Mouse (Mus musculus) embryonic stem cell, embryonic (primary cell): ENCODE results near the gene Spns3.
"Not testable (repeated sequence)": the region's sequence is repeated elsewhere in the genome, so short reads cannot be mapped to it uniquely, and the experiment has no call there.

Source experiments
- CTCF ChIA-PET, 4 experiments: fragments of 300-600 bp in 2 of 4; fragments of 350-600 bp in 2 of 4; sonication (Branson Sonifier 250); formaldehyde crosslinking; loops; one replicate each; lab custom pipeline; 2022; ENCODE audit warnings: inconsistent platforms in 2 of 4; lab: Charles Lee
- POLR2A ChIA-PET, 4 experiments: fragments of 300-600 bp in 2 of 4; fragments of 350-600 bp in 2 of 4; sonication (Branson Sonifier 250); formaldehyde crosslinking; loops; one replicate each; lab custom pipeline; 2022; ENCODE audit warnings: antibody characterized with exemption in 4 of 4, inconsistent platforms in 1 of 4; lab: Charles Lee

Gene Spns3

DNA sequence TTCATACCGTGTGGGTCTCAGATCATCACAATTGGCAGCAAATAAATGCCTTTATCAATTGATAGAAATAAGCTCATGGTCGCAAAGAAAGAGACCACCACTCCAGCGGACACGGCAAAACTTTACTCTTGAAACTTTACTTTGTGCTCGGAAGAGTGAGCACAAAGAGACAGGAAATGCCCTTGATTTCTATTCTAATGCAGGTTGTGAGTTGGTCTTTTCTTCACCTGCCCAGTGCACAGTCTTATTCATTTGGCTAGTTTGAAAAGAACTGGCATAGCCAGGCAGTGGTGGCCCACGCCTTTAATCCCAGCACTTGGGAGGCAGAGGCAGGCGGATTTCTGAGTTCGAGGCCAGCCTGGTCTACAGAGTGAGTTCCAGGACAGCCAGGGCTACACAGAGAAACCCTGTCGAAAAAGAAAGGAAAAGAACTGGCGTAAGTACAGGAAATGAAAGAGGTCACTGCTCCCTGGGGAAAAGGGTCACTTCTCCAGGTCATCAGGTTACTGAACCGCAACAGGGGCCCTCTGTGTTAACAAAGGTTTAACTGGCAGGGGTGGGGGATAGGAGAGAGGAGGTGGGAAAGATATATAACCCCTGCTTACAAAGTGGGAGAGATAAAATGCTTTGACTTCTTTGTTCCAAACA, 19.5 kb upstream of the Spns3 start:
- CTCF ChIA-PET = interaction anchor here (0.7 to 1.5 kb wide), 21 partner anchors 11 to 469 kb away, joined by 3 to 13 read pairs (median 4); partner anchors contain the start of genes Cyb5d2 (in 1 of the 4), P2rx1 (in 1 of the 4), Smtnl2 (in 1 of the 4) and Zzef1 (in 1 of the 4)
- POLR2A ChIA-PET = interaction anchor here in 2 of 4 experiments (0.6 to 1.6 kb wide), 10 partner anchors 8 to 387 kb away, joined by 3 to 9 read pairs (median 3); partner anchors contain the start of genes Ube2g1 (in 2 of the 2), Cyb5d2 (in 1 of the 2), Ggt6 (in 1 of the 2) and Zzef1 (in 1 of the 2)

DNA sequence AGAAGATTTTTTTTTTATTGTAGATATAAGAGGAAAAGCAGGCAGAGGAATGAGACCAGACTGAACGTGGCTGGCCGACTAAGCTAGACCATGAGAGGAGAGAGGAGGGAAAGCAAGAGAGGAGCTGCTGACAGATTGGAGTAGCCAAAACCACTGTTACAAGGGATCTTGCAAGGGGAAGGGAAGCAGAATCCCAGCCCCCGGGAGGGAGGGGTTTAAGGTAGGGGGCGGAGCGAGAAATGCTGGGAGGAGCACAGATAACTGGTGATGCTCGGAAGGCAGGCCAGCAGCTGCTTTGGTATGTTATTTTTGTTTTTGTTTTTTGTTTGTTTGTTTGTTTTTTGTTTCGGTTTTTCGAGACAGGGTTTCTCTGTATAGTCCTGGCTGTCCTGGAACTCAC, 18.7 kb upstream of the Spns3 start:
- ChIA-PET CTCF (interaction anchor here in 2 of 4 experiments (1.0 to 1.5 kb wide), 3 partner anchors 11 to 227 kb away, joined by 3 to 4 read pairs (median 3); partner anchors contain the start of gene Smtnl2 (in 1 of the 2)), POLR2A (interaction anchor here in 3 of 4 experiments (0.5 to 1.6 kb wide), 6 partner anchors 9 to 734 kb away, joined by 3 to 4 read pairs (median 3); partner anchors contain the start of genes Ggt6 (in 1 of the 3) and Ube2g1 (in 1 of the 3))

DNA sequence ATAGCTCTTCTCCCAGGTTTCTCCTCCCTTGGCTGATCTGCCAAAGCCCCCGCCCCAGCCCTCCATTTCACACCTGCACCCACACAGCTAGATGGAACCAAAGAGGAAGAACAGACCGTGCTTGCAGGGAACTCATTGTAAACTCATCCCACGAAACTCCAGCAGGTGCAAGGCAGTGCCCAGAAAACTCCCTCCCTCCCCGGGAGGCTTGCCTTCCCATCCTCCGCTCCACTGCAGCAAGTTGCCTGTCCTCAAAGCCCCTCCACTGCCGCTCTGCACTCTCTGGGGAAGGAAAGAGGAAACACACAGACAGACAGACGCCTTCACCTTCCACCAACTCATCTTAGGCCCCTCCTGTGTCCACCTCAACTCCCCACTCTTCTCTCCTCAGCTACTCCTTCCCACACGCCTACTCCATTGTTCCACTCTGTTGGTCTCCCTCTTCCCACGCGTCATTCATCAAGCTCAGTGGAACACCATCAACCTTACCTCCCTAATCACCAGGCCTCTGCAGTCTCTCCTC, 16.6 kb upstream of the Spns3 start:
- CTCF ChIA-PET = interaction anchor here in 3 of 4 experiments (0.6 to 2.7 kb wide), 16 partner anchors 9 to 1454 kb away, joined by 3 to 9 read pairs (median 3); partner anchors contain the start of gene Spns2 (in 1 of the 3)
- POLR2A ChIA-PET = interaction anchor here in 3 of 4 experiments (0.6 to 2.3 kb wide), 13 partner anchors 10 to 1835 kb away, joined by 3 to 9 read pairs (median 4); partner anchors contain the start of gene Ggt6 (in 2 of the 3)

DNA sequence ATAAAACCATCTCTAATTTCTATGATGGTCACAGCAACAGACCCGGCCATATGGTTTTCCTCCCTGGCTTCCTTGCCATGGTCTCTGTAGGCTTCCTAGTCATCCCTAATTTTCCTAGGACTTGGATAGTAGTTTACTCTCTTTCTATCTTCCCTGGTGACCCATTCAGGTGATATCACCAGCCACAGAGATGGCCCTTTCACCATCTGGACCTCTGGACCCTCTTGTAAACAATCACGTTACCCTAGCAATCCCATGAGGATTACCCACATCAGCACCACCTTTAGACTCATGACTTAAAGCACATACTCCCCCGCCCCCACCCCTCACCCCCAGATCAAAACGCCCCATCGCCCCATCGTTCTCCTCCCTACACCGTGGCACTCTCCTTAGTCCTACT, 16.0 kb upstream of the Spns3 start:
- POLR2A ChIA-PET = interaction anchor here in 3 of 4 experiments (0.6 to 2.3 kb wide), 6 partner anchors 10 to 1835 kb away, joined by 3 to 9 read pairs (median 4); partner anchors contain the start of gene Ggt6 (in 1 of the 3)
- CTCF ChIA-PET = interaction anchor here in 3 of 4 experiments (0.6 to 2.7 kb wide), 8 partner anchors 9 to 345 kb away, joined by 3 to 9 read pairs (median 4); no protein-coding TSS in a partner anchor

DNA sequence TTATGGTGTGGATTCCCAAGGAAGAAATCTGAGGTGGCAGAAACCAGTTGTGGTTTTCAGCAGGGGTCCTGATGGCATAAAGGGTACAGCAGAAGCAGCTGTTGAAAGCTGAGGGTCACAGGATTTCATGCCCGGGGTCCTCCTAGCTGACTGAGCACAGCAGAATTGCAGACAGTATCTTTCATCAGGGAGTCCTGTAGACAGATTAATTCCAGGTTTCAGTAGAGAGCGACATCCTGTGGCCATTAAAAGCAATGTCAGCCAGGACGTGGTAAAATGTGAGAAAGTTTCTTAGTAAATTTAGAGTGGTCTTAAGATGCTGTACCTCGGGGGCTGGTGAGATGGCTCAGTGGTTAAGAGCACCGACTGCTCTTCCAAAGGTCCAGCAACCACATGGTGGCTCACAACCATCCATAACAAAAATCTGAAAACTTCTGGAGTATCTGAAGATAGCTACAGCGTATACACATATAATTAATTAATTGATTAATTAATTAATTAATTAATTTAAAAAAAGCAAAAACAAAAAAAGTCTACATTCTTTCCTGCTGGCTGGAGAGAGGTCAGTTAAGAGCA, 14.0 kb upstream of the Spns3 start:
- CTCF ChIA-PET = interaction anchor here (0.5 to 4.7 kb wide), 21 partner anchors 25 to 538 kb away, joined by 3 to 24 read pairs (median 4); partner anchors contain the start of gene Ggt6 (in 3 of the 4)
- POLR2A ChIA-PET = interaction anchor here in 1 of 4 experiments (1.3 kb wide), 1 partner anchor 455 kb away, joined by 3 read pairs; the partner anchor contains the start of gene Camkk1

DNA sequence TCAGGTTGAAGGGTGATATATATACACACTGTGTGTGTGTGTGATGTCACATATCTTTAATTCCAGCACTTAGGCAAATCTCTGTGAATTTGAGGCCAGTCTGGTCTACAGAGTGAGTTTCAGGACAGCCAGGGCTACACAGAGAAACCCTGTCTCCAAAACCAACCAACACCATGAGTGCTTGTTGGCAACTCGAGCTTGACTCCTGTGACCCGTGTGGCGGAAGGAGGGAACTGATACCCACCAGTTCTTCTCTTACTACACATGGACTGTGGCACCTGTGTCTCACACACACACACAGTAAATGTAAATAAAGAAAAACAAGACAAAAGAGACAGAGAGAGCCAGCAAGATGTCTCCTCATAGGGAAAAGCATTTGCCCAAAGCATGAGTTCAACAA, 10.4 kb upstream of the Spns3 start:
- POLR2A ChIA-PET = no interaction called here
- CTCF ChIA-PET = interaction anchor here in 2 of 4 experiments (1.2 to 4.7 kb wide), 3 partner anchors 179 to 218 kb away, joined by 3 to 24 read pairs (median 3); no protein-coding TSS in a partner anchor

DNA sequence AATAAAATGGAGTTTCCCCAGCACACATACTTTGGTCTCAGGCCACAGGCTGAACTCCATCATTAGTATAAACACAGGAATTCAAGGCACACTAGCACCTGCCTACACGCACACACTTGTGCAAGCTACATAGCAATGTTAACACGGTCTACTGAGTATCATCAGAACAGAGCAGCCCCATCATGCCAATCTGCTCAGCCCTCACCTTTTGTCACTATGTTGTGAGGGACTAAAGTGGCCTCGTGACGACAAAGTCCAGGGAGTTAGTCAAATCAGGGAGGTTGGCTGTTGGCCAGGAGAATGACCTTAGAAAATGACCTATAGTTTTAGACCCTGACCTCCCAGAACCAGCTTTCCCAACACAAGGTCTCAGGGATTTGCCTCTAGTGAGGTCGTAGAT, 7.8 kb upstream of the Spns3 start:
- POLR2A ChIA-PET = interaction anchor here in 1 of 4 experiments (1.2 kb wide), 2 partner anchors 16 to 209 kb away, joined by 3 read pairs; no protein-coding TSS in a partner anchor
- CTCF ChIA-PET = interaction anchor here in 1 of 4 experiments (0.7 kb wide), 1 partner anchor 11 kb away, joined by 3 read pairs; no protein-coding TSS in a partner anchor

DNA sequence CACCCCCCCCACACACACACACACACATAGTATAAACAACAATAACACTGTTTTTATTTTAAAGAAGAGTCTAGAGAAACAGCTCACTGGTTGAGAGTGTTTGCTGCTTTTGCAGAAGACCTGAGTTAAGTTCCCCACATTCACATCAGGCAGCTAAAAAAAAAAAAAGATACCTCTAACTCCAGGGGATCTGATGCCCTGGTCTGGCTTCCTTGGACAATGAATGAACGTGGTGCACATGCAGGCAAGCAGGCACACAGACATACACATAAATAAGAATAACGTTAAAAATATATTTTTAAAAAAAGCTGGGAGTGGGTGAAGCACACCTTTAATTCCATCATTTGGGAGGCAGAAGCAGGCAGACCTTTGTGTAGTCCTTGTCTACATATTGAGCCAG, 6.6 kb upstream of the Spns3 start:
- CTCF ChIA-PET = interaction anchor here in 2 of 4 experiments (0.9 to 1.6 kb wide), 4 partner anchors 14 to 336 kb away, joined by 3 to 5 read pairs (median 4); no protein-coding TSS in a partner anchor
- POLR2A ChIA-PET = no interaction called here

DNA sequence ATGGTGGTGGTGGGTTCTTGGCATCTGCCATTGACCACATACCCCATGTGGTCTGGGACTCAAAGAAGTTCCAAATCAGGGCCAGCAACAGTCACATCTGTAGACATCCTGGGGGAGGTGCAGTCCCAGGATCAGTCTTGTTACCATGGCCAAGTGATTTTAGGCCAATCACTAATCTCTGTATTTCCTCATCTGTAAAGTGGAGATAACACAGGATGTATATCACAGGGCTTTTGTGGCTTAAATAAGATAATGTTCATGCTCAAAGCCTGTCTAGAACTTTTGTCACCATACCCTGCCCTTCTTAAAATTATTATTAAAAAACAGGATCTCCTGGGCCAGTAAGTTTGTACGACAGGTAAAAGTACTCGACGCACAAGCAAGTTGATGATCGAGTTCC, 6.2 kb upstream of the Spns3 start:
- CTCF ChIA-PET = interaction anchor here in 3 of 4 experiments (0.6 to 1.6 kb wide), 12 partner anchors 14 to 335 kb away, joined by 3 to 5 read pairs (median 4); no protein-coding TSS in a partner anchor

DNA sequence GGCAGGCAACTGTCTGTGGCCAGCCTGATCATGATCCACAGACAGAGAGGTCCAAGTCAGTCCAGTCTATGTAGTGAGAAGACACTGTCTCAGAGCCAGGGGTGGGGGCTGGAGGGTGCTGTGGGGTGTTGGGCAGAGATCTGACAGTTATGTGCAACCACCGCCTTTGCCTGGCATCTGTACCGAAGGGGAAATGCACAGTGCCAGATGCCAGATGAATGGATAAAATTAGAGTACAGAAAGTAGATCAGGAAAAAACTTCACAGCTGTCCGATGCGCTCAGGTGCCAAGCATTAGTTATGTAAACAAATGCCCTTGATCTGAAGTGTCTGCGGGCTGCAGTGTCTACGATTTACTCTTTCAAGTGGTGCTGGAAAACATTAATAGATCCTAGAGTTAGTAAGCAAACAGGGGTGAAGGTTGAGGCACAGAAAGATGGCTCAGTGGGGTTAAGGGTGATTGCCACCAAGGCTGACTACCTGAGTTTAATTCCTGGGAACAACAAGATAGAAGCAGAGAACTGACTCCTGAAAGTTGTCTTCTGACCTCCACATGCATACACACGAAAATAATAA, 1.3 kb upstream of the Spns3 start:
- POLR2A ChIA-PET = interaction anchor here in 1 of 4 experiments (0.5 kb wide), 1 partner anchor 382 kb away, joined by 3 read pairs; no protein-coding TSS in a partner anchor
- CTCF ChIA-PET = interaction anchor here in 1 of 4 experiments (0.6 kb wide), 1 partner anchor 24 kb away, joined by 3 read pairs; no protein-coding TSS in a partner anchor

More for the DNA sequence above, 6.2 kb upstream of the Spns3 start:
- POLR2A ChIA-PET = interaction anchor here in 2 of 4 experiments (0.6 to 1.6 kb wide), 2 partner anchors 10 to 19 kb away, joined by 4 read pairs; no protein-coding TSS in a partner anchor

DNA sequence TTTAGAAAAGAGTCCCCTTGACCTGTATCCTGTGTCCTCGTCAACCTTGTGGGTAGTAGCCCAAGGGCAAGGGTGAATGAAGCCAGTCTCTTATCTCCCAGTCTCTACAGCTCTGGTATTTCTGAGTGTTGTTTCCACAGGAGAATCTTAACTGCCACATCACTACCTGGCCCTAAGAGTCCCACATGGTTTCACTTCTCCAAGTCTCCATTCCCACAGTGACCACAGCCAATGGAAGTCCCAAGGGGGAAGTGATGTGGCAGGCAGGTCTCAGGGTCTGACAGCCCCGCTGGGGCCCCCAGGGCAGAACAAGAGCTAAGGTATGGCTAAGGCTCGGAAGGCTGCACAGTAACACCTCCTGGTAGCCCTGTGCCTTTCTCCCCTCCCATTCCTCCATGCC, 3.1 kb downstream of the Spns3 start:
- ChIA-PET CTCF (interaction anchor here in 2 of 4 experiments (0.6 to 0.7 kb wide), 2 partner anchors 282 to 1957 kb away, joined by 4 to 5 read pairs; no protein-coding TSS in a partner anchor), POLR2A (interaction anchor here in 2 of 4 experiments (1.1 to 1.3 kb wide), 2 partner anchors 22 to 112 kb away, joined by 3 read pairs; partner anchors contain the start of gene Ggt6 (in 1 of the 2))

DNA sequence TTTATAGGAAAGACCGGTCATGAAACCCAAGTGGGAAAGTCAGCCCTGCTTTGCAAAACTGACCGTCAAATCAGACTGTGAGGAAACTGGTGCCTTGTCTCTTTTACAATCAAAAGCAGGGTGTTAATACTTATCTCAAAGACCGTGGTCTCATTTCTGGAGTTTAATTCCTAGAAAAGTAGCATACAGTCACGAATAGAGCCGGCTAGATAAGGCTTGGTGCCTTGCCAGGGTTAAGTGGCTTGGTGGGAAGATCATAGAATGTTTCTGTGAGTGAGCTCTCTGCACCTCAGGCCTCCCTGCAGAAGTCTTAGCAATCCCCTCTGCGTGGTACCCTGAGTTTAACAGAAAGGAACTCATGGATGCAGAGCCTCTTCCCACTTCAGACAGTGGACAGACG, 5.6 kb downstream of the Spns3 start:
- ChIA-PET POLR2A (interaction anchor here in 2 of 4 experiments (0.6 to 1.5 kb wide), 3 partner anchors 73 to 624 kb away, joined by 3 to 5 read pairs (median 3); no protein-coding TSS in a partner anchor), CTCF (interaction anchor here in 1 of 4 experiments (1.1 kb wide), 1 partner anchor 10 kb away, joined by 4 read pairs; no protein-coding TSS in a partner anchor)

DNA sequence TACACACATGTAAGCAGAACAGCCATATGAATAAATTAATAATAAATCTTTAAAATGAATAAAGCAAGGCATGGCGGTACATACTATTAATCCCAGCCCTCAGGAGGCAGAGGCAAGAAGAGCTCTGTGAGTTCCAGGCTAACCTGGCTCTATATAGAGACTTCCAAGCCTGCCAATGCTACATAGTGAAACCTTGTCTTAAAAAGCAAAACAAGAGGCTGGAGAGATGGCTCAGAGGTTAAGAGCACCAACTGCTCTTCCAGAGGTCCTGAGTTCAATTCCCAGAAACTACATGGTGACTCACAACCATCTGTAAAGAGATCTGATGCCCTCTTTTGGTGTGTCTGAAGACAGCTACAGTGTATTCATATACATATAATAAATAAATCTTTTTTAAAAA, 6.6 kb downstream of the Spns3 start:
- CTCF ChIA-PET = interaction anchor here in 1 of 4 experiments (0.8 kb wide), 1 partner anchor 319 kb away, joined by 3 read pairs; no protein-coding TSS in a partner anchor
- POLR2A ChIA-PET = not testable (repeated sequence)

DNA sequence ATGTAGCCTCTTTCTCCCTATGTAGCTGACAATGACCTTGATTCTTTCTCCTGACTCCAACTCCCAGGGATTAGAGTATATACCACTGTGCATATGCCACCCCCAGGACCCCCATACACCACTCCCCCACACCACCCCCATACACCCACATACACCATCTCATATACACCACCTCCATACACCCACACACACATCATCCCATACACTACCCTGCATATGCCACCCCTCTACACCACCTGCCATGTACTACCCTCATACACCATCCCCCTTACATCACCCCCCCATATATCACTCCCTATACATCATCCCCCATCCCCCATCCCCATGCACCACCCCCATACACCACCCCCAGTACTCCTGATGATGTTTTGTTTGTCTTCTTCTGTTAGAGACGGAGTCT, 7.7 kb downstream of the Spns3 start:
- CTCF ChIA-PET = interaction anchor here in 2 of 4 experiments (0.6 to 1.4 kb wide), 5 partner anchors 9 to 200 kb away, joined by 3 to 4 read pairs (median 3); partner anchors contain the start of gene Spns2 (in 1 of the 2)
- POLR2A ChIA-PET = interaction anchor here in 3 of 4 experiments (0.6 to 1.7 kb wide), 8 partner anchors 16 to 185 kb away, joined by 3 to 4 read pairs (median 3); partner anchors contain the start of gene Ggt6 (in 1 of the 3)

DNA sequence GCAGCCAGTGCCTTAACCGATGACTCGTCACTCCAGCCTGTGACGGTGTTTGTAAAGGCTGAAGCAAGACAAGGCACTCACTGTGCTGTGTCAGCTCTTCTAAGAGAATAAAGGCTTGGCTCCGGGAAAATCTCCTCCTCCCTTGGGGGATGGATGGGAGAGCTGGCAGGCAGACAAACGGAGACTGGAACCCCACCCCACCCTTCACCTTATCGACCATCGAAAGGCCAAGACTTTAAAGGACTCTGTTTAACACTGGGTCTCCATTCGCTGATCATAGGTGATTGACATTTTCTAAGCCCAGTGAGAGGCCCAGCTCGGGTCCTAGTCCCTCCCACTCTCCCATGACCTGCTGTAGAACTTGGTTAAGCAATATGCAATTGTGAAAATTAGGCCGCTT, 8.4 kb downstream of the Spns3 start:
- POLR2A ChIA-PET = interaction anchor here in 3 of 4 experiments (0.6 to 1.7 kb wide), 10 partner anchors 17 to 147 kb away, joined by 3 to 5 read pairs (median 3); partner anchors contain the start of genes Smtnl2 (in 2 of the 3) and Ggt6 (in 1 of the 3)
- CTCF ChIA-PET = interaction anchor here in 2 of 4 experiments (0.6 to 1.8 kb wide), 9 partner anchors 8 to 516 kb away, joined by 3 to 5 read pairs (median 3); partner anchors contain the start of gene Spns2 (in 1 of the 2)

DNA sequence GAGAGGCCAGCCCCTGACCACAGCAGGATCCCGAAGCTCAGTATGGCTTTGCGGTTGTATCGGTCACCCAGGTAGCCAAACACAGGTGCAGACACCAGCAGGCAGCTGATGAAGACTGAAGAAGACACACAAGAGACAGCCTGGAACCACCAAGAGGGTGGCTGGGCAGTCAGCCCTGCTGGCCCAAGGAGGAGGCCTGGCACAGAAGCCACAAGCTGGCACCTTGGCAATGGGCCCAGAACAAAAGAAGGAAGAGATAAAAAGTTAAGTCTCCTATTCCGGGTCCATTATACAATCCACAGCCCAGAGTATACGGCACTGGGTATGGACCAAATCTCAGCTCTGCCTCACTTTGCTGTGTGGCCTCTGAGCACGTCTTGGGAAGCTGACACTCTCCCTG, 9.9 kb downstream of the Spns3 start:
- ChIA-PET POLR2A (interaction anchor here in 3 of 4 experiments (0.5 to 1.5 kb wide), 4 partner anchors 10 to 200 kb away, joined by 3 to 4 read pairs (median 4); partner anchors contain the start of gene Spns3 (in 1 of the 3)), CTCF (interaction anchor here (0.5 to 1.8 kb wide), 7 partner anchors 16 to 377 kb away, joined by 3 to 8 read pairs (median 4); no protein-coding TSS in a partner anchor)
